Mouse (Mus musculus) MEL (cell line): ENCODE results near the gene Myh2. TPM values are rescaled to one million over a fixed set of nuclear protein-coding genes. Genes with fewer than 3 reads are reported as not detected.

ENCODE experiments used
- DNase-seq: peaks from one replicate; pipeline ENCODE4 v3.0.0; 2011; ENCODE audit warnings: low read depth, low spot score
- H3K27ac ChIP-seq: 2 replicates; pipeline ENCODE4 v1.5.1; 2012; ENCODE audit warnings: low read depth, mild to moderate bottlenecking, control low read depth, low read length, moderate library complexity; ENCODE audit not compliant: control insufficient read depth
- H3K27me3 ChIP-seq, 2 experiments: fragments of 150-350 bp in 1 of 2; sonication (generic) in 1 of 2; 2 replicates each; pipeline ENCODE4 v1.6.1; 2012; ENCODE audit warnings: low read length in 2 of 2, mild to moderate bottlenecking in 2 of 2, improper control_type of control experiment in 1 of 2, moderate library complexity in 1 of 2; ENCODE audit not compliant: insufficient read depth in 2 of 2, control insufficient read depth in 1 of 2
- H3K36me3 ChIP-seq, 2 experiments: 2 replicates each; pipeline ENCODE4 v1.6.1; 2012 to 2014; ENCODE audit warnings: low read length in 2 of 2, improper control_type of control experiment in 1 of 2, inconsistent platforms in 1 of 2, mild to moderate bottlenecking in 1 of 2; ENCODE audit not compliant: insufficient read depth in 2 of 2, control insufficient read depth in 1 of 2
- H3K4me1 ChIP-seq, 2 experiments: fragments of 150-350 bp in 1 of 2; sonication (generic) in 1 of 2; 2 replicates each; pipeline ENCODE4 v1.6.1; 2012; ENCODE audit warnings: low read length in 2 of 2, improper control_type of control experiment in 1 of 2, mild to moderate bottlenecking in 1 of 2; ENCODE audit not compliant: insufficient read depth in 2 of 2, control insufficient read depth in 1 of 2
- H3K4me3 ChIP-seq, 2 experiments: fragments of 150-350 bp in 1 of 2; sonication (generic) in 1 of 2; 2 replicates each; pipeline ENCODE4 v1.5.1; 2012; ENCODE audit warnings: low read depth in 2 of 2, low read length in 2 of 2, mild to moderate bottlenecking in 2 of 2, moderate library complexity in 2 of 2, control low read depth in 1 of 2, improper control_type of control experiment in 1 of 2; ENCODE audit not compliant: control insufficient read depth in 1 of 2, insufficient read depth in 1 of 2
- H3K79me2 ChIP-seq: 2 replicates; pipeline ENCODE4 v1.6.1; 2012; ENCODE audit warnings: mild to moderate bottlenecking, low read length, moderate library complexity; ENCODE audit not compliant: control insufficient read depth, poor library complexity, insufficient read depth
- H3K9ac ChIP-seq: 2 replicates; pipeline ENCODE4 v1.6.1; 2012; ENCODE audit warnings: low read depth, mild to moderate bottlenecking, control low read depth, low read length, moderate library complexity; ENCODE audit not compliant: control insufficient read depth, poor library complexity, severe bottlenecking
- H3K9me3 ChIP-seq: fragments of 150-350 bp; sonication (generic); replicated peaks from 2 replicates; pipeline ENCODE4 v1.6.1; 2012; ENCODE audit warnings: mild to moderate bottlenecking, low read length, improper control_type of control experiment, moderate library complexity; ENCODE audit not compliant: insufficient read depth
- CHD1 ChIP-seq: IDR thresholded peaks from 2 replicates; pipeline ENCODE4 v1.6.1; 2012; ENCODE audit warnings: low read depth, mild to moderate bottlenecking, inconsistent platforms, low read length, improper control_type of control experiment
- CTCF ChIP-seq, 3 experiments: IDR thresholded peaks in 2 of 3; conservative IDR thresholded peaks in 1 of 3; 2 replicates each; pipeline ENCODE4 v1.5.1; 2011 to 2012; ENCODE audit warnings: low read length in 3 of 3, low read depth in 2 of 3, mild to moderate bottlenecking in 2 of 3, improper control_type of control experiment in 1 of 3, inconsistent platforms in 1 of 3, mixed read lengths in 1 of 3, moderate library complexity in 1 of 3; ENCODE audit not compliant: control insufficient read depth in 1 of 3, insufficient read depth in 1 of 3, poor library complexity in 1 of 3, severe bottlenecking in 1 of 3
- E2F4 ChIP-seq: IDR thresholded peaks from 2 replicates; pipeline ENCODE4 v1.6.1; 2011; ENCODE audit warnings: low read depth, low read length, improper control_type of control experiment, borderline replicate concordance
- GABPA ChIP-seq: IDR thresholded peaks from 2 replicates; pipeline ENCODE4 v1.6.1; 2012; ENCODE audit warnings: low read depth, mild to moderate bottlenecking, inconsistent platforms, low read length, improper control_type of control experiment, moderate library complexity
- HCFC1 ChIP-seq: IDR thresholded peaks from 2 replicates; pipeline ENCODE4 v1.6.1; 2012; ENCODE audit warnings: low read depth, mild to moderate bottlenecking, inconsistent platforms, low read length, improper control_type of control experiment, moderate library complexity
- JUND ChIP-seq: IDR thresholded peaks from 2 replicates; pipeline ENCODE4 v1.6.1; 2011; ENCODE audit warnings: low read depth, mild to moderate bottlenecking, improper control_type of control experiment, low read length
- MAFK ChIP-seq: IDR thresholded peaks from 2 replicates; pipeline ENCODE4 v1.6.1; 2011; ENCODE audit warnings: low read depth, mild to moderate bottlenecking, low read length, improper control_type of control experiment, borderline replicate concordance
- MAX ChIP-seq: IDR thresholded peaks from 2 replicates; pipeline ENCODE4 v1.6.1; 2011; ENCODE audit warnings: low read length, improper control_type of control experiment
- MEF2A ChIP-seq: IDR thresholded peaks from 2 replicates; pipeline ENCODE4 v1.6.1; 2014; ENCODE audit warnings: low read depth, mild to moderate bottlenecking, inconsistent platforms, low read length, improper control_type of control experiment; ENCODE audit not compliant: poor library complexity, insufficient replicate concordance, severe bottlenecking; ENCODE audit errors: extremely low read depth
- MYC ChIP-seq: IDR thresholded peaks from 2 replicates; pipeline ENCODE4 v1.6.1; 2011; ENCODE audit warnings: low read depth, mild to moderate bottlenecking, low read length, improper control_type of control experiment, moderate library complexity
- NRF1 ChIP-seq: IDR thresholded peaks from 2 replicates; pipeline ENCODE4 v1.6.1; 2014; ENCODE audit warnings: low read depth, mild to moderate bottlenecking, inconsistent platforms, low read length, improper control_type of control experiment, moderate library complexity; ENCODE audit not compliant: poor library complexity, insufficient read depth, severe bottlenecking
- POLR2A ChIP-seq, 2 experiments: IDR thresholded peaks; 2 replicates each; pipeline ENCODE4 v1.6.1; 2011 to 2012; ENCODE audit warnings: low read length in 2 of 2, mild to moderate bottlenecking in 2 of 2, control low read depth in 1 of 2, improper control_type of control experiment in 1 of 2, low read depth in 1 of 2, moderate library complexity in 1 of 2; ENCODE audit not compliant: control insufficient read depth in 1 of 2, insufficient read depth in 1 of 2, poor library complexity in 1 of 2
- RAD21 ChIP-seq: IDR thresholded peaks from 2 replicates; pipeline ENCODE4 v1.6.1; 2011; ENCODE audit warnings: mild to moderate bottlenecking, low read depth, low read length, improper control_type of control experiment
- RCOR1 ChIP-seq: IDR thresholded peaks from 2 replicates; pipeline ENCODE4 v1.6.1; 2012; ENCODE audit warnings: low read depth, mild to moderate bottlenecking, inconsistent platforms, low read length, improper control_type of control experiment
- SMC3 ChIP-seq: IDR thresholded peaks from 2 replicates; pipeline ENCODE4 v1.6.1; 2011; ENCODE audit warnings: low read depth, low read length, improper control_type of control experiment
- TAL1 ChIP-seq: IDR thresholded peaks from 2 replicates; pipeline ENCODE4 v1.6.1; 2012; ENCODE audit warnings: mild to moderate bottlenecking, inconsistent platforms, low read length, moderate library complexity, mixed read lengths
- TCF12 ChIP-seq: IDR thresholded peaks from 2 replicates; pipeline ENCODE4 v1.6.1; 2014; ENCODE audit warnings: low read depth, mild to moderate bottlenecking, inconsistent platforms, low read length, improper control_type of control experiment, moderate library complexity
- USF1 ChIP-seq: IDR thresholded peaks from 2 replicates; pipeline ENCODE4 v1.6.1; 2014; ENCODE audit warnings: low read depth, mild to moderate bottlenecking, inconsistent platforms, low read length, improper control_type of control experiment, moderate library complexity
- USF2 ChIP-seq, 2 experiments: IDR thresholded peaks; 2 replicates each; pipeline ENCODE4 v1.6.1; 2011 to 2012; ENCODE audit warnings: improper control_type of control experiment in 2 of 2, low read length in 2 of 2, borderline replicate concordance in 1 of 2, inconsistent platforms in 1 of 2, low read depth in 1 of 2, mild to moderate bottlenecking in 1 of 2; ENCODE audit not compliant: insufficient read depth in 1 of 2
- ZKSCAN1 ChIP-seq: IDR thresholded peaks from 2 replicates; pipeline ENCODE4 v1.6.1; 2012; ENCODE audit warnings: low read depth, mild to moderate bottlenecking, inconsistent platforms, low read length, improper control_type of control experiment, moderate library complexity
- ZMIZ1 ChIP-seq: IDR thresholded peaks from 2 replicates; pipeline ENCODE4 v1.6.1; 2012; ENCODE audit warnings: low read depth, mild to moderate bottlenecking, inconsistent platforms, low read length, improper control_type of control experiment, moderate library complexity
- polyA plus RNA-seq, 2 experiments: library from polyadenylated mRNA; stranded (reverse) in 1 of 2; unstranded in 1 of 2; fragments of >175 nt in 1 of 2; fragments of >200 nt in 1 of 2; gene quantifications; 2 replicates each; pipeline versions ENCODE4 v1.2.1 to v1.2.4; 2012; ENCODE audit warnings: low replicate concordance in 2 of 2, low read depth in 1 of 2; ENCODE audit not compliant: insufficient read length in 2 of 2, insufficient read depth in 1 of 2, missing spikeins in 1 of 2
- total RNA-seq: library from RNA; depleted of rRNA; stranded (reverse); fragments of 300-350 nt; gene quantifications from 2 replicates; pipeline ENCODE4 v1.2.3, GENCODE M21; 2012

Gene Myh2
- total and polyA plus RNA-seq, 3 experiments = not detected

DNA sequence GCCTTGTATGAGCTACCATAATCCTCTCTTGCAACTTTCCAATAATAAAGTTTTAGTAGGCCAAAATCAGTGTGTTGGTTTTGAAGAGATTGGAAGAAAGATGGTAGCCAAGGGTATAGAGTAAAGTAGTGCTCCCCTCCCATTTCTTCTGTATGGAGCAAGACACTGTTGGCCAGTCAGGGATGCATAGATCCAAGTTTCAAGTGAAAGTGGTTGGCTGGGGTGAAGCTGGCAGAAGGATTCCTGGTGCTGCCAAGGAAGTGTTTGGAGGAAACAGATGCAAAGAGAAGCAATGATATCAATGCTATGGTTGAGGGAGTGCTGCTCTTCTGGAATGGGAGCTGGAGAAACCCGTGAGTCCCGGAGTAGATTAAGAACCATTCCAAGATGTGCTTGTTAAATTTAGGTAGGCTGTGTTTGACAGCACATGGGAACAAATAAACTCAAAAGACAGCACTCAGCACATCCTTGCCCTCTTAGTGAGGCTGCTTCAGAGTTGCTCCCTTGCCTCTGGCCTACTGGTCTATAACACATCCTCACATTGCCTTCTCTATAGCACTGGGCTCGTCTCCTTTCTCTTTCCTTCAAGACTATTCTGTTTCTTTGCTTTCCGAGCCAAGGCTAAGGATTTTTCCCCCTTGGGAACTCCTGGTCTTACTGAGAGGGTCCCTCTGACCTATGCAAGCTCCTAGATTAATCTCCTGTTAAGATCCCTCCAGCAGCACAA, 22.4 kb upstream of the Myh2 start:
- H3K27ac ChIP-seq = no peak overlapping the region
- no peaks in the 10 kb centered on the region for H3K79me2 ChIP-seq
- H3K9me3 ChIP-seq = no peaks in the 10 kb centered on the region
- no peak overlapping the region for H3K9ac ChIP-seq
- H3K4me3 ChIP-seq = no peak overlapping the region
- no peaks in the 10 kb centered on the region for H3K4me1 ChIP-seq
- DNase-seq = no peak
- H3K27me3 ChIP-seq = no peaks in the 10 kb centered on the region; a peak in 2 of 4 replicates
- TF ChIP-seq RAD21 (no peak), MAFK (no peak), USF1 (no peak), USF2 (IDR thresholded peaks at IDR 0.05; ENCODE audit: borderline replicate concordance in 1 of 2, insufficient read depth in 1 of 2, low read depth in 1 of 2, low read length in 2 of 2) (no peak), POLR2A (IDR thresholded peaks at IDR 0.05; ENCODE audit: control insufficient read depth in 1 of 2, insufficient read depth in 1 of 2, low read depth in 1 of 2, low read length in 2 of 2, poor library complexity in 1 of 2) (no peak), MEF2A (no peak), ZKSCAN1 (no peak), MYC (no peak), RCOR1 (no peak), TAL1 (no peak), HCFC1 (no peak), TCF12 (no peak), GABPA (no peak)
- no peaks in the 10 kb centered on the region for H3K36me3 ChIP-seq

DNA sequence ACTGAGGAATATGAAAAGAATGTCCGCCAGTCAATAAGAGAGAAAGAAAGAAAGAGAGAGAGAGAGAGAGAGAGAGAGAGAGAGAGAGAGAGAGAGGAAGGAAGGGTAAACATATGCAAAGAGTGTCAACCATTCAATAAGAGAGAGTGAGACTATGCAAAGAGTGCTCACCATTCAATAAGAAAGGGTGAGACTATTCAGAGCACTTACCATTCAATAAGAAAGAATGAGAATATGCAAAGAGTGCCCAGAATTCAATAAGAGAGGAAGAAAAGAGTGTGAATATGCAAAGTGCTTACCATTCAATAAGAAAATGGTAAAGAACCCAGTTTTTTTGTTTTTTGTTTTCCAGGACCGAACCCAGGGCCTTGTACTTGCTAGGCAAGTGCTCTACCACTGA, 20.6 kb upstream of the Myh2 start:
- TF ChIP-seq E2F4 (no peak), SMC3 (no peak), JUND (no peak), NRF1 (no peak), MAX (no peak), ZMIZ1 (no peak), CTCF (IDR thresholded peaks at IDR 0.05 in 2 of 3, conservative IDR thresholded peaks at IDR 0.05 in 1 of 3; ENCODE audit: control insufficient read depth in 1 of 3, insufficient read depth in 1 of 3, low read depth in 2 of 3, low read length in 3 of 3, poor library complexity in 1 of 3, severe bottlenecking in 1 of 3) (no peak), CHD1 (no peak)
- H3K79me2 ChIP-seq = no peaks in the 10 kb centered on the region
- no peaks in the 10 kb centered on the region for H3K4me1 ChIP-seq
- H3K9ac ChIP-seq = no peak overlapping the region
- H3K36me3 ChIP-seq = no peaks in the 10 kb centered on the region
- DNase-seq = no peak
- no peak overlapping the region for H3K27ac ChIP-seq
- no peaks in the 10 kb centered on the region for H3K9me3 ChIP-seq
- H3K27me3 ChIP-seq = no peaks in the 10 kb centered on the region; a peak in 2 of 4 replicates
- H3K4me3 ChIP-seq = no peak overlapping the region
